Mouse (Mus musculus): ENCODE data around the gene Osbpl10. TPM values are rescaled to one million over a fixed set of nuclear protein-coding genes. Genes with fewer than 3 reads are reported as not detected.

Gene Osbpl10
- polyA plus RNA-seq, 1 experiment from 2014 or later: 2.5 TPM

GRCm38 (mm10) chr9:115161591-115161990 lies 183.2 kb downstream of the Osbpl10 start:
- 75% methylated on average over 5 of the region's 5 CpGs for WGBS
- no peak overlapping the region for H3K4me2 ChIP-seq
- ATAC-seq (ENCODE audit: insufficient read depth) (no peak), DNase-seq (no peak)
- no peaks in the 10 kb centered on the region for H3K27me3 ChIP-seq (ENCODE audit: insufficient read depth, low read length)
- H3K4me1 ChIP-seq (ENCODE audit: insufficient read depth): peaks cover 11% of the 10 kb centered on the region
- no peaks in the 10 kb centered on the region for H3K9me3 ChIP-seq (ENCODE audit: low read depth, low read length)
- H3K4me3 ChIP-seq (ENCODE audit: low read depth, low read length): no peak overlapping the region
- H3K27ac ChIP-seq (ENCODE audit: low read depth): no peak overlapping the region
- TF ChIP-seq CTCF (IDR thresholded peaks at IDR 0.05; ENCODE audit: low read depth): no peak
- no peaks in the 10 kb centered on the region for H3K36me3 ChIP-seq (ENCODE audit: insufficient read depth)
- H3K9ac ChIP-seq: no peak overlapping the region

GRCm38 (mm10) chr9:115163031-115163430 lies 184.7 kb downstream of the Osbpl10 start:
- Histone ChIP-seq H3K4me1 (ENCODE audit: insufficient read depth) (peaks cover 11% of the 10 kb centered on the region), H3K4me2 (no peak overlapping the region), H3K4me3 (ENCODE audit: low read depth, low read length) (no peak overlapping the region), H3K27me3 (ENCODE audit: insufficient read depth, low read length) (no peaks in the 10 kb centered on the region), H3K36me3 (ENCODE audit: insufficient read depth) (no peaks in the 10 kb centered on the region), H3K27ac (ENCODE audit: low read depth) (no peak overlapping the region), H3K9ac (no peak overlapping the region), H3K9me3 (ENCODE audit: low read depth, low read length) (no peaks in the 10 kb centered on the region)
- DNase-seq (peak; percentile 84), ATAC-seq (ENCODE audit: insufficient read depth) (peak; percentile 35; the same call in 1 of the 2 replicates)
- TF ChIP-seq CTCF (IDR thresholded peaks at IDR 0.05; ENCODE audit: low read depth): peak; percentile 71
- 48% methylated on average over 5 of the region's 5 CpGs for WGBS

GRCm38 (mm10) chr9:115163693-115164092 lies 185.3 kb downstream of the Osbpl10 start:
- ATAC-seq (ENCODE audit: insufficient read depth) (no peak), DNase-seq (peak; percentile 50)
- Histone ChIP-seq H3K4me3 (ENCODE audit: low read depth, low read length) (no peak overlapping the region), H3K27ac (ENCODE audit: low read depth) (peak overlapping the region; percentile 43; the same call in 1 of the 2 replicates), H3K9ac (no peak overlapping the region), H3K4me1 (ENCODE audit: insufficient read depth) (peaks cover 11% of the 10 kb centered on the region), H3K4me2 (no peak overlapping the region), H3K9me3 (ENCODE audit: low read depth, low read length) (no peaks in the 10 kb centered on the region), H3K36me3 (ENCODE audit: insufficient read depth) (no peaks in the 10 kb centered on the region), H3K27me3 (ENCODE audit: insufficient read depth, low read length) (no peaks in the 10 kb centered on the region)
- TF ChIP-seq CTCF (IDR thresholded peaks at IDR 0.05; ENCODE audit: low read depth): no peak
- WGBS: 13% methylated on average over 8 of the region's 8 CpGs

DNA sequence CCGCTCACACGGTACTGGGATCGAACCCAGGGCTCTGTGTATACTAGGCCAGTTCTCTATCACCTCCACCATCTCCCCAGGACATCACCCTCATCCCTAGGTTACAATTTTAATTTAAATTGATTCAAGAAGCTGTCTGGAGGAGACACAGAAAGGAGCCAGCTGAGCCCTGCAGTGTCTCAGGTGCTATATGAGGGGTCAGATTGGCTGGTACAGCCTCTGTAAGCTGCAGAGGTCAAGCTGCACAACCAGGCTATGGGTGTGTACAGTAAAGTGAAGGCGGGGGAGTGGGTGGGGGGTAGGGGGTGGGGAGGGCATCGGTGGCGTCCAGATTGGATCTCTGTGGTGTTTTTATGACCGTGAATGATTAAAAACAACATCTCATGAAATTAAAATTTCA lies 186.0 kb downstream of the Osbpl10 start:
- Histone ChIP-seq H3K9ac (no peak overlapping the region), H3K9me3 (ENCODE audit: low read depth, low read length) (no peaks in the 10 kb centered on the region), H3K27me3 (ENCODE audit: insufficient read depth, low read length) (no peaks in the 10 kb centered on the region), H3K4me2 (no peak overlapping the region), H3K4me1 (ENCODE audit: insufficient read depth) (peaks cover 11% of the 10 kb centered on the region), H3K4me3 (ENCODE audit: low read depth, low read length) (no peak overlapping the region), H3K36me3 (ENCODE audit: insufficient read depth) (no peaks in the 10 kb centered on the region), H3K27ac (ENCODE audit: low read depth) (peak overlapping the region; percentile 43; the same call in 1 of the 2 replicates)
- 75% methylated on average over 7 of the region's 7 CpGs for WGBS
- DNase-seq: no peak
- ATAC-seq (ENCODE audit: insufficient read depth): no peak
- no peak for TF ChIP-seq CTCF (IDR thresholded peaks at IDR 0.05; ENCODE audit: low read depth)

DNA sequence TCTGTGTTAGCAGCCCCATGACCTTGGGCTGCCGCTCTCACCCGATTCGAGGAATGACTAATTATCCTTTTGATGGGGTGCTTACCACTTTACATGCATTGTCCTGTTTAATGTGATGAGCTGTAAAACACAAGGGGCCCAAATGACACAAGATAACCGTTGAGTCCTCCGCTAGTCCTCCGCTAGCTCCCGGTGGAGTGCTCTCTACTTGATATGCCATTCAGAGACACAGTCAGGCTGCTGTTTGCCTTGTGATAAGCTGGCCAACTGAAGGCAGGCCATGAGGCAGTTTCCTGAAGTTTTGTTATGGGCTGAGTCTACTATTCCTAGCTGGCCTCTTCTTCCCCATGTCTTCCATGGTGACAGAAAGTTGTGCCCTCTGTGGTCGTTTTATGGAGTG lies 187.6 kb downstream of the Osbpl10 start:
- H3K4me1 ChIP-seq (ENCODE audit: insufficient read depth): 0 out of 2 replicates have a peak, but pooled peaks cover 2% of the 10 kb centered on the region
- H3K27ac ChIP-seq (ENCODE audit: low read depth): no peak overlapping the region
- H3K4me3 ChIP-seq (ENCODE audit: low read depth, low read length): no peak overlapping the region
- 58% methylated on average over 8 of the region's 8 CpGs for WGBS
- H3K27me3 ChIP-seq (ENCODE audit: insufficient read depth, low read length): no peaks in the 10 kb centered on the region
- no peak for TF ChIP-seq CTCF (IDR thresholded peaks at IDR 0.05; ENCODE audit: low read depth)
- ATAC-seq (ENCODE audit: insufficient read depth): no peak
- no peak for DNase-seq
- H3K36me3 ChIP-seq (ENCODE audit: insufficient read depth): no peaks in the 10 kb centered on the region
- no peaks in the 10 kb centered on the region for H3K9me3 ChIP-seq (ENCODE audit: low read depth, low read length)
- no peak overlapping the region for H3K4me2 ChIP-seq
- H3K9ac ChIP-seq: no peak overlapping the region

DNA sequence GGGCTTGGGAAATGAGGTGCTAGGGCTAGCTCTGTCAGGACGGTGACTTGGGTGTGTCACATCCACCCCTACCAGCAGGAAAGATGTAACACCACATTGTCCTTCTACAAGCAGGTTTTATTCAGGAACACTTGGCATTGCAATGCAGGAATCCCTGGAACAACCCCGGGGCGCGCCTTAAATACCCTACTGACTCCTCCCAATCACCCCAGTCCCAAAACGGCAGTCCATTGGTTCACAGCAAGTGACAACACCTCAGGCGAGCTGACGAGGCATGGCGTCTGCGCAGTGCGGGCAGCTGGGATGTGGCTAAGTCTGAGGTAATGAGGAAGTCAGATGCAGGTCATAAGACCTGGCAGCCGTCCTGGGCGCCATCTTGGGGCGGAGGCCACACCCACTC lies 191.2 kb downstream of the Osbpl10 start:
- 84% methylated on average over 13 of the region's 13 CpGs for WGBS
- H3K4me3 ChIP-seq (ENCODE audit: low read depth, low read length): no peak overlapping the region
- no peaks in the 10 kb centered on the region for H3K36me3 ChIP-seq (ENCODE audit: insufficient read depth)
- ATAC-seq (ENCODE audit: insufficient read depth): no peak
- no peak for TF ChIP-seq CTCF (IDR thresholded peaks at IDR 0.05; ENCODE audit: low read depth)
- H3K9me3 ChIP-seq (ENCODE audit: low read depth, low read length): no peaks in the 10 kb centered on the region
- H3K4me1 ChIP-seq (ENCODE audit: insufficient read depth): no peaks in the 10 kb centered on the region
- H3K27me3 ChIP-seq (ENCODE audit: insufficient read depth, low read length): no peaks in the 10 kb centered on the region
- DNase-seq: no peak
- H3K4me2 ChIP-seq: no peak overlapping the region
- no peak overlapping the region for H3K9ac ChIP-seq
- H3K27ac ChIP-seq (ENCODE audit: low read depth): no peak overlapping the region

- TF ChIP-seq CTCF (IDR thresholded peaks at IDR 0.05; ENCODE audit: low read depth): no peak
- Histone ChIP-seq H3K27ac (ENCODE audit: low read depth) (no peak overlapping the region), H3K9me3 (ENCODE audit: low read depth, low read length) (no peaks in the 10 kb centered on the region), H3K4me3 (ENCODE audit: low read depth, low read length) (no peak overlapping the region), H3K36me3 (ENCODE audit: insufficient read depth) (no peaks in the 10 kb centered on the region), H3K4me1 (ENCODE audit: insufficient read depth) (no peaks in the 10 kb centered on the region), H3K27me3 (ENCODE audit: insufficient read depth, low read length) (no peaks in the 10 kb centered on the region), H3K4me2 (no peak overlapping the region), H3K9ac (no peak overlapping the region)
- 92% methylated on average over 6 of the region's 6 CpGs for WGBS
- no peak for ATAC-seq (ENCODE audit: insufficient read depth)
- DNase-seq: no peak
These were observed 193.7 kb downstream of the Osbpl10 start for GRCm38 (mm10) chr9:115172096-115172495.

DNA sequence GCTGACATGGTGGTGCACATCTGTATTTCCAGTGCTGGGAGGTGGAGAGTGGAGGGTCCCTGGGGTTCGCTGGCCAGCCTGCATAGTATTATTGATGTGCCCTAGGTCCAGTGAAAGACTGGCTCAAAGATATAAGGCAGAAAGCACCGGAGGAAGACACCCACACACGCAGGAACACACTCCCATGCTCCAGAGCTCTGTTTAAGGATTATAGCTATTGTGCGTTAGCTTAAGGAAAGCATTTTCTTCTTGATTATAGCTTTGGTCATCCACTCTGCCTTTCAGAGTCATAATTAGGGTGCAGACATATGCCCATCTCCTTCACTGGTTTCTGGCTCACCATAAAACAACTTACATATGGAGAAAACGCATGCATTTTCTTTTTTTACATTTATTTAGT lies 200.8 kb downstream of the Osbpl10 start:
- TF ChIP-seq CTCF (IDR thresholded peaks at IDR 0.05; ENCODE audit: low read depth): no peak
- Histone ChIP-seq H3K9me3 (ENCODE audit: low read depth, low read length) (no peaks in the 10 kb centered on the region), H3K9ac (no peak overlapping the region), H3K36me3 (ENCODE audit: insufficient read depth) (no peaks in the 10 kb centered on the region), H3K27ac (ENCODE audit: low read depth) (no peak overlapping the region), H3K4me2 (no peak overlapping the region), H3K4me1 (ENCODE audit: insufficient read depth) (no peaks in the 10 kb centered on the region), H3K4me3 (ENCODE audit: low read depth, low read length) (no peak overlapping the region), H3K27me3 (ENCODE audit: insufficient read depth, low read length) (no peaks in the 10 kb centered on the region)
- no peak for ATAC-seq (ENCODE audit: insufficient read depth)
- DNase-seq: no peak
- 85% methylated on average over 5 of the region's 5 CpGs for WGBS
